Mouse (Mus musculus) forebrain, embryonic 14.5 days (tissue): ENCODE data around the gene Gm9803. TPM values are rescaled to one million over a fixed set of nuclear protein-coding genes. Genes with fewer than 3 reads are reported as not detected.
A peak's percentile ranks its signal among the peaks of the same experiment; 100 is the strongest.

Source experiments
- ATAC-seq: fragments of 200-750 bp; cut with Nextera tagmentation; 2 replicates; pipeline ENCODE4 v1.8.0; 2017; ENCODE audit warnings: mild to moderate bottlenecking, moderate library complexity
- DNase-seq: peaks from one replicate; pipeline ENCODE4 v3.0.0-alpha.2; 2015; ENCODE audit warnings: low spot score
- H3K27ac ChIP-seq: fragments of 300-500 bp; sonication (generic); 2 replicates; pipeline ENCODE4 v1.5.1; 2014; ENCODE audit warnings: low read depth, mild to moderate bottlenecking, control low read depth, low read length, moderate library complexity
- H3K27me3 ChIP-seq: fragments of 300-500 bp; sonication (generic); replicated peaks from 2 replicates; pipeline ENCODE4 v1.6.1; 2014; ENCODE audit warnings: low read length, control low read depth, mixed read lengths; ENCODE audit not compliant: control insufficient read depth, insufficient read depth
- H3K36me3 ChIP-seq: fragments of 300-500 bp; sonication (generic); 2 replicates; pipeline ENCODE4 v1.6.1; 2014; ENCODE audit warnings: low read length, control low read depth; ENCODE audit not compliant: control insufficient read depth, insufficient read depth
- H3K4me1 ChIP-seq: fragments of 300-500 bp; sonication (generic); 2 replicates; pipeline ENCODE4 v1.6.1; 2014; ENCODE audit warnings: antibody characterized with exemption, low read length, control low read depth; ENCODE audit not compliant: control insufficient read depth, insufficient read depth
- H3K4me2 ChIP-seq: fragments of 300-500 bp; sonication (generic); 2 replicates; pipeline ENCODE4 v1.6.1; 2014; ENCODE audit warnings: mild to moderate bottlenecking, control low read depth, low read length
- H3K4me3 ChIP-seq: fragments of 300-500 bp; sonication (generic); 2 replicates; pipeline ENCODE4 v1.5.1; 2014; ENCODE audit warnings: low read depth, low read length, control low read depth
- H3K9ac ChIP-seq: fragments of 300-500 bp; sonication (generic); 2 replicates; pipeline ENCODE4 v1.6.1; 2014; ENCODE audit warnings: mild to moderate bottlenecking, low read length, control low read depth, moderate library complexity
- H3K9me3 ChIP-seq: fragments of 300-500 bp; sonication (generic); replicated peaks from 2 replicates; pipeline ENCODE4 v1.6.1; 2016; ENCODE audit warnings: low read length, control low read depth, mixed read lengths; ENCODE audit not compliant: control insufficient read depth
- WGBS: fragments of 180-500 bp; shearing (Covaris S2); extraction: QIAGEN DNeasy Blood & Tissue Kit; methylation state at CpG from one replicate; pipeline ENCODE4 v1.1.7; 2014; 5-methylcytosine and 5-hydroxymethylcytosine counted together
- polyA plus RNA-seq: library from polyadenylated mRNA; unstranded; fragments of >200 nt; fragmentation: Nextera tagmentation; extraction: Ambion mirVana; gene quantifications from 2 replicates; pipeline ENCODE4 v1.2.1, GENCODE M21; 2014

Gm9803 gene
- polyA plus RNA-seq, 1 experiment from 2014 or later: 22.1 TPM

DNA sequence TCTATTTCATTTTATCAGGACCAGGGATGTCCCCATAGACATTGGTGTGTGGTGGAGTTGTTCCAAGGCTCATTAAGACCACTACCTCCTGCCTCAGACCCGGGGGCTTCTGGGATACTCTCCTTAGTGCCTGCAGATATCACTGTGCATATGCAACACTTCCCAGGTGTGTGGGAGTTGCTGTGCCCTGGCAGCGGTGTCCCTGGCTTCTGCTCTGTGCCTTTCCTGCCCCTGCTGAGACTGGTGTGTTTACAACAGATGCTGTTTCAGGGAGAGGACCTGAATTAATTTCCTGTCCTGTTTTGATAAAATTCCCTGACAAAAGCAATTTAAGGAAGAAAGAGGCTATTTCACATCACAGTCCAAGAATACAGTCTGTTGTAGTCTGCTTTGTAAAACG lies 27.0 kb downstream of the Gm9803 start:
- no peak overlapping the region for H3K4me3 ChIP-seq
- H3K36me3 ChIP-seq: no peaks in the 10 kb centered on the region
- H3K9me3 ChIP-seq: no peaks in the 10 kb centered on the region
- no peak for DNase-seq
- no peak overlapping the region for H3K9ac ChIP-seq
- 36% methylated on average over 3 of the region's 3 CpGs for WGBS
- H3K27ac ChIP-seq: no peak overlapping the region
- no peak overlapping the region for H3K4me2 ChIP-seq
- H3K27me3 ChIP-seq: no peaks in the 10 kb centered on the region
- no peaks in the 10 kb centered on the region for H3K4me1 ChIP-seq
- no peak for ATAC-seq

- Histone ChIP-seq H3K4me3 (no peak overlapping the region), H3K4me1 (no peaks in the 10 kb centered on the region), H3K27ac (no peak overlapping the region), H3K9ac (no peak overlapping the region), H3K36me3 (no peaks in the 10 kb centered on the region), H3K9me3 (no peaks in the 10 kb centered on the region), H3K4me2 (no peak overlapping the region), H3K27me3 (no peaks in the 10 kb centered on the region)
- no peak for ATAC-seq
- 42% methylated on average over 3 of the region's 3 CpGs for WGBS
- DNase-seq: no peak
These were observed 27.5 kb downstream of the Gm9803 start for GRCm38 (mm10) chr10:43551388-43551787.

- Histone ChIP-seq H3K4me3 (no peak overlapping the region), H3K27me3 (no peaks in the 10 kb centered on the region), H3K27ac (no peak overlapping the region), H3K36me3 (no peaks in the 10 kb centered on the region), H3K9me3 (no peaks in the 10 kb centered on the region), H3K9ac (no peak overlapping the region), H3K4me1 (no peaks in the 10 kb centered on the region), H3K4me2 (no peak overlapping the region)
- 88% methylated on average over 5 of the region's 5 CpGs for WGBS
- no peak for DNase-seq
- ATAC-seq: no peak
These were observed 33.8 kb downstream of the Gm9803 start for GRCm38 (mm10) chr10:43557630-43558165.

- Histone ChIP-seq H3K27me3 (no peaks in the 10 kb centered on the region), H3K36me3 (no peaks in the 10 kb centered on the region), H3K9ac (no peak overlapping the region), H3K4me2 (no peak overlapping the region), H3K27ac (no peak overlapping the region), H3K4me1 (no peaks in the 10 kb centered on the region), H3K4me3 (no peak overlapping the region), H3K9me3 (no peaks in the 10 kb centered on the region)
- DNase-seq (peak; percentile 26), ATAC-seq (peak; percentile 60; the same call in 1 of the 2 replicates)
- 78% methylated on average over 11 of the region's 11 CpGs for WGBS
These were observed 35.4 kb downstream of the Gm9803 start for GRCm38 (mm10) chr10:43559313-43559712.

DNA sequence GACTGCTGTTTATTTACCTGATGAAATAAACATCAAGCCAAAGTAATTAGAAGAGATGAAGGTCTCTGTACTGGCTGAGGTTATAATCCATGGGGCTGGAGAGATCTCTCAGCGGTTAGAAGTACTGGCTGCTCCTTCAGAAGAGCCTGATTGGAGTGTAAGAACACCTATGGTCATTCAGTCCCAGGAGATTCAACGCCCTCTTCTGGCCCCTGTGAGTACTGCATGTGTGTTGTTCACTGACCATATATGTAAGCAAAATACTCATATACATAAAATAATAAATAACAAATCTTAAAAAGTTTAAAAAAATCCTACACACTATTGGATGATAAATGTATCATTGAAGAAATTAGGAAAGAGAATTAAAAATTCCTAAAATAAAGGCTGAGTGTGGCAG lies 36.9 kb downstream of the Gm9803 start:
- no peak overlapping the region for H3K27ac ChIP-seq
- no peaks in the 10 kb centered on the region for H3K4me1 ChIP-seq
- no peak overlapping the region for H3K4me3 ChIP-seq
- no peaks in the 10 kb centered on the region for H3K9me3 ChIP-seq
- no peak for ATAC-seq
- no peak overlapping the region for H3K9ac ChIP-seq
- no peaks in the 10 kb centered on the region for H3K27me3 ChIP-seq
- H3K36me3 ChIP-seq: no peaks in the 10 kb centered on the region
- H3K4me2 ChIP-seq: no peak overlapping the region
- WGBS: 37% methylated on average over 2 of the region's 2 CpGs
- no peak for DNase-seq

- no peak overlapping the region for H3K9ac ChIP-seq
- H3K27ac ChIP-seq: no peak overlapping the region
- H3K36me3 ChIP-seq: no peaks in the 10 kb centered on the region
- no peaks in the 10 kb centered on the region for H3K27me3 ChIP-seq
- no peaks in the 10 kb centered on the region for H3K9me3 ChIP-seq
- H3K4me2 ChIP-seq: no peak overlapping the region
- H3K4me1 ChIP-seq: no peaks in the 10 kb centered on the region
- ATAC-seq (no peak), DNase-seq (no peak)
- H3K4me3 ChIP-seq: no peak overlapping the region
- 94% methylated on average over 2 of the region's 2 CpGs for WGBS
These were observed 37.4 kb downstream of the Gm9803 start for GRCm38 (mm10) chr10:43561311-43561710.

Other genes starting within 250 kb of the Gm9803 start
- gene Bend3, start 45.3 kb upstream of the Gm9803 start, polyA plus RNA-seq: 2.8 and 3.2 TPM in 2 replicates
- gene 1700021F05Rik, start 16.9 kb downstream of the Gm9803 start, polyA plus RNA-seq: 74.3 and 81.8 TPM in 2 replicates
- 1,214 and 1,274 TPM in 2 replicates for gene Cd24a, start 54.2 kb downstream of the Gm9803 start, polyA plus RNA-seq